Mouse (Mus musculus) C2C12 (cell line): Measurements from ENCODE around the gene Ckm. TPM values are rescaled to one million over a fixed set of nuclear protein-coding genes. Genes with fewer than 3 reads are reported as not detected.

ENCODE experiments used
- H3K27me3 ChIP-seq: one replicate; pipeline ENCODE4 v1.6.1; 2011; ENCODE audit not compliant: control insufficient read depth, insufficient read depth, insufficient read length
- H3K36me3 ChIP-seq: one replicate; pipeline ENCODE4 v1.6.1; 2011; ENCODE audit not compliant: control insufficient read depth, insufficient read depth
- H3K4me3 ChIP-seq: one replicate; pipeline ENCODE4 v1.5.1; 2011; ENCODE audit warnings: mild to moderate bottlenecking, control low read depth; ENCODE audit not compliant: poor library complexity, insufficient read depth, severe bottlenecking
- H3K79me2 ChIP-seq: one replicate; pipeline ENCODE4 v1.6.1; 2011; ENCODE audit not compliant: control insufficient read depth, insufficient read depth
- H3K79me3 ChIP-seq: one replicate; pipeline ENCODE4 v1.6.1; 2011; ENCODE audit warnings: low read depth, control low read depth
- H3ac ChIP-seq: one replicate; pipeline ENCODE3; 2011; ENCODE audit warnings: low read depth; ENCODE audit not compliant: control insufficient read depth, insufficient read length
- CEBPB ChIP-seq: IDR thresholded peaks from one replicate; pipeline ENCODE4 v1.6.1; 2011; ENCODE audit warnings: low read depth, mild to moderate bottlenecking, control low read depth, moderate library complexity
- CTCF ChIP-seq: IDR thresholded peaks from one replicate; pipeline ENCODE4 v1.5.1; 2011; ENCODE audit not compliant: control insufficient read depth, insufficient read depth, insufficient read length
- FOSL1 ChIP-seq: IDR thresholded peaks from one replicate; pipeline ENCODE4 v1.8.0; 2011; ENCODE audit warnings: mild to moderate bottlenecking, low read length; ENCODE audit not compliant: poor library complexity, insufficient read depth, severe bottlenecking
- MAX ChIP-seq: IDR thresholded peaks from one replicate; pipeline ENCODE4 v1.6.1; 2011; ENCODE audit warnings: mild to moderate bottlenecking, control low read depth
- MYOD1 ChIP-seq: IDR thresholded peaks from one replicate; pipeline ENCODE4 v1.6.1; 2011; ENCODE audit warnings: low read depth; ENCODE audit not compliant: control insufficient read depth, insufficient read length
- MYOG ChIP-seq: IDR thresholded peaks from one replicate; pipeline ENCODE4 v1.6.1; 2011; ENCODE audit not compliant: control insufficient read depth, insufficient read length; ENCODE audit errors: extremely low read depth
- USF1 ChIP-seq: IDR thresholded peaks from one replicate; pipeline ENCODE4 v1.6.1; 2011; ENCODE audit warnings: low read depth, mild to moderate bottlenecking, control low read depth, moderate library complexity
- polyA plus RNA-seq: library from polyadenylated mRNA; unstranded; fragments of >200 nt; fragmentation: generic; extraction: Trizol; gene quantifications from one replicate; pipeline ENCODE4 v1.2.1, GENCODE M21; 2012; ENCODE audit warnings: missing spikeins

The Ckm gene
- polyA plus RNA-seq, 1 experiment, result 1.9 TPM

GRCm38 (mm10) chr7:19462884-19463381 lies 58.4 kb downstream of the Ckm start, which contains the start of gene Exoc3l2:
TSS of gene Exoc3l2 (plus strand) at chr7:19463331.
- Histone ChIP-seq H3ac (no peak within 1 kb of the TSS), H3K79me3 (no peaks in the 10 kb centered on the region), H3K36me3 (no peaks in the 10 kb centered on the region), H3K27me3 (no peaks in the 10 kb centered on the region), H3K4me3 (no peak within 1 kb of the TSS), H3K79me2 (peaks cover 4% of the 10 kb centered on the region)
- no peak for TF ChIP-seq MAX
- TF ChIP-seq USF1, result no peak
- TF ChIP-seq CTCF, result no peak
- TF ChIP-seq FOSL1, result no peak
- no peak for TF ChIP-seq MYOD1
- no peak for TF ChIP-seq CEBPB
- no peak for TF ChIP-seq MYOG

GRCm38 (mm10) chr7:19464367-19465307 lies 60.1 kb downstream of the Ckm start:
- H3K4me3 ChIP-seq, result no peak overlapping the region
- H3K27me3 ChIP-seq, result peaks cover 5% of the 10 kb centered on the region
- H3K79me2 ChIP-seq, result no peaks in the 10 kb centered on the region
- no peaks in the 10 kb centered on the region for H3K79me3 ChIP-seq
- H3ac ChIP-seq, result no peak overlapping the region
- TF ChIP-seq FOSL1 (no peak), CTCF (no peak), MAX (no peak), USF1 (no peak)
- H3K36me3 ChIP-seq, result no peaks in the 10 kb centered on the region

GRCm38 (mm10) chr7:19466602-19467145 lies 62.1 kb downstream of the Ckm start:
- peaks cover 16% of the 10 kb centered on the region for H3K27me3 ChIP-seq
- no peaks in the 10 kb centered on the region for H3K36me3 ChIP-seq
- no peak overlapping the region for H3ac ChIP-seq
- H3K79me2 ChIP-seq, result no peaks in the 10 kb centered on the region
- no peak overlapping the region for H3K4me3 ChIP-seq
- TF ChIP-seq MYOG, result no peak
- TF ChIP-seq MYOD1, result no peak
- no peak for TF ChIP-seq USF1
- TF ChIP-seq FOSL1, result no peak
- TF ChIP-seq MAX, result no peak
- no peak for TF ChIP-seq CTCF
- TF ChIP-seq CEBPB, result no peak
- H3K79me3 ChIP-seq, result no peaks in the 10 kb centered on the region

GRCm38 (mm10) chr7:19467638-19468037 lies 63.1 kb downstream of the Ckm start:
- TF ChIP-seq MAX, result no peak
- no peak for TF ChIP-seq MYOG
- TF ChIP-seq USF1, result no peak
- TF ChIP-seq FOSL1, result no peak
- Histone ChIP-seq H3ac (no peak overlapping the region), H3K79me3 (no peaks in the 10 kb centered on the region), H3K4me3 (no peak overlapping the region), H3K36me3 (no peaks in the 10 kb centered on the region), H3K79me2 (no peaks in the 10 kb centered on the region), H3K27me3 (peaks cover 26% of the 10 kb centered on the region)

- Histone ChIP-seq H3K4me3 (no peak overlapping the region), H3K27me3 (peaks cover 32% of the 10 kb centered on the region), H3ac (no peak overlapping the region), H3K79me2 (no peaks in the 10 kb centered on the region), H3K79me3 (no peaks in the 10 kb centered on the region), H3K36me3 (no peaks in the 10 kb centered on the region)
- TF ChIP-seq CTCF (no peak), CEBPB (no peak), USF1 (no peak), MAX (no peak), MYOG (no peak), MYOD1 (no peak), FOSL1 (no peak)
Measured at GRCm38 (mm10) chr7:19468279-19468678, 63.7 kb downstream of the Ckm start.

DNA sequence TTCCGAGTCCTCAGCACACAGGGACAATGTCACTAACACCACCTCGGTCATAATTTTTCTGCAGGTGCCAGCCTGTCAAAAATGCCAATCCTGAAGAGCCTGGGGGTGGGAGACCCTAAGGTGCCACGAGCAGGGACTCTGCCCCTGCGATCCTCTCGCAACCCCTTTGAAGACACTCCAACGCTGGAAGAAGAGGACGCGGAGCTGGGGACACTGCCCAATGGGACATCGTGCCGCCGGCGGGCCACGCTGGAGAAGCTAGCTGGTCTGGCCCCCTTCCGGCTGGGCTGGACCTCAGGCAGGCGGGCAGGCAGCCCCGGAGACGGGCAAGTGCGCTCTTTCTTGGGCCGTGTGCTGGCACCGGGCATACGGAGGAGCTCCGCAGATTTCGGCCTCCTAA lies 64.8 kb downstream of the Ckm start:
- TF ChIP-seq MYOG (no peak), MAX (no peak), USF1 (no peak), MYOD1 (no peak), CTCF (no peak), CEBPB (no peak), FOSL1 (no peak)
- no peaks in the 10 kb centered on the region for H3K79me3 ChIP-seq
- H3K36me3 ChIP-seq, result no peaks in the 10 kb centered on the region
- H3K4me3 ChIP-seq, result no peak overlapping the region
- H3K27me3 ChIP-seq, result peaks cover 44% of the 10 kb centered on the region
- no peak overlapping the region for H3ac ChIP-seq
- H3K79me2 ChIP-seq, result no peaks in the 10 kb centered on the region
